Mouse (Mus musculus) heart, embryonic 12.5 days (tissue): ENCODE results near the gene Arhgef33. TPM values are rescaled to one million over a fixed set of nuclear protein-coding genes. Genes with fewer than 3 reads are reported as not detected.

Source experiments
- ATAC-seq: fragments of 200-750 bp; cut with Nextera tagmentation; 2 replicates; pipeline ENCODE4 v1.8.0; 2017; ENCODE audit warnings: moderate TSS enrichment, moderate library complexity; ENCODE audit not compliant: insufficient number of reproducible peaks, low FRiP score
- H3K27ac ChIP-seq: fragments of 300-500 bp; sonication (generic); 2 replicates; pipeline ENCODE4 v1.5.1; 2016; ENCODE audit warnings: mild to moderate bottlenecking, moderate library complexity; ENCODE audit not compliant: poor library complexity, severe bottlenecking
- H3K27me3 ChIP-seq: fragments of 300-500 bp; sonication (generic); replicated peaks from 2 replicates; pipeline ENCODE4 v1.6.1; 2016; ENCODE audit warnings: mild to moderate bottlenecking, moderate library complexity
- H3K36me3 ChIP-seq: fragments of 300-500 bp; sonication (generic); 2 replicates; pipeline ENCODE4 v1.6.1; 2016; ENCODE audit warnings: mild to moderate bottlenecking, moderate library complexity
- H3K4me1 ChIP-seq: fragments of 300-500 bp; sonication (generic); replicated peaks from 2 replicates; pipeline ENCODE4 v1.6.1; 2016; ENCODE audit warnings: mild to moderate bottlenecking
- H3K4me2 ChIP-seq: fragments of 300-500 bp; sonication (generic); 2 replicates; pipeline ENCODE4 v1.6.1; 2016; ENCODE audit warnings: mild to moderate bottlenecking, moderate library complexity
- H3K4me3 ChIP-seq: fragments of 300-500 bp; sonication (generic); 2 replicates; pipeline ENCODE4 v1.5.1; 2016; ENCODE audit warnings: mild to moderate bottlenecking
- H3K9ac ChIP-seq: fragments of 300-500 bp; sonication (generic); 2 replicates; pipeline ENCODE4 v1.6.1; 2016; ENCODE audit warnings: mild to moderate bottlenecking, moderate library complexity
- H3K9me3 ChIP-seq: fragments of 300-500 bp; sonication (generic); replicated peaks from 2 replicates; pipeline ENCODE4 v1.6.1; 2016; ENCODE audit warnings: mild to moderate bottlenecking, moderate library complexity
- whole genome bisulfite sequencing: fragments of 180-500 bp; shearing (Covaris S2); methylation state at CpG from one replicate; pipeline ENCODE4 v1.1.7; 2016; 5-methylcytosine and 5-hydroxymethylcytosine counted together
- polyA plus RNA-seq: library from polyadenylated mRNA; unstranded; fragments of >200 nt; fragmentation: Nextera tagmentation; extraction: Ambion mirVana; gene quantifications from 2 replicates; pipeline ENCODE4 v1.2.1, GENCODE M21; 2016

Arhgef33 gene
- polyA plus RNA-seq, 1 experiment from 2014 or later: 2.2 TPM

DNA sequence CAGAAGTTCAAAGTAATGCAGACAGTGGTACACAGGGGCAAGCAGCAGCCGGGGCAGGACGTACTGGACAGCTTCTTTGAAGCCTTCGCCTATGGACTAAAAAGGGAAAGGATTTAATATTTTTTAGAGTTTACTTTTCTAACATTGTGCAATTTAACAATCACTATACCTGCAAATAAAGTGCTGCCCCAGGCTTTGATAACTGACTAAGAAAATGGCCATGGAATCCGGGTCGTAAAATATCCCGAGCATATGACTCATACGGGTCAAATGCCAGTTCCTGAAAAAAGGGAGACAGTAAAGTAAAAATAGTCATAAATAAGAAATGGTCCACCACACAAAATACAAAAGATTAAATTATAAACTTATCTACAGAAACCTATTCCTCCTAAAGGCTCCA lies 138.2 kb downstream of the Arhgef33 start:
- Histone ChIP-seq H3K4me2 (no peak overlapping the region), H3K9me3 (no peaks in the 10 kb centered on the region), H3K27ac (no peak overlapping the region), H3K9ac (no peak overlapping the region), H3K4me3 (no peak overlapping the region), H3K4me1 (no peaks in the 10 kb centered on the region), H3K27me3 (no peaks in the 10 kb centered on the region), H3K36me3 (peaks cover 64% of the 10 kb centered on the region)
- 91% methylated on average over 7 of the region's 7 CpGs for WGBS
- no peak for ATAC-seq

DNA sequence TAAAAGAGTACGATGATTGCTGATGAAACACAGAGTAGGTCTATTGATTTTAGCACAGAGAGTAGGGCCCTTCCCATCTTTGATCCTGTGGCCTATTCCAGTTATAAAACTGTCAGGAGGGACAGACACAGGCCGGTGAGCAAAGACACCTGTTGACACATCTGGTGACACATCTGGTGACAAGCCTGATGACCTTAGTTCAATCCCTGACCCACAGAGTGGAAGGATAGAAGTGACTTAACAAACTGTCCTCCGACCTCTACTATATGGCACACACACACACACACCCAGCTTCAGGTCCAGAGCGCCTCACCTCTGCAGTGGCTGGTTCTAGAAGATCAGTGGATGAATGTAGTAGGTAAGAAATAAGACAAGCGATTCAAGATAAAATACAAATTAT lies 139.3 kb downstream of the Arhgef33 start:
- H3K36me3 ChIP-seq: peaks cover 64% of the 10 kb centered on the region
- ATAC-seq: no peak

More for the DNA sequence above, 139.3 kb downstream of the Arhgef33 start:
- Histone ChIP-seq H3K9ac (no peak overlapping the region), H3K4me1 (no peaks in the 10 kb centered on the region), H3K4me3 (no peak overlapping the region), H3K27ac (no peak overlapping the region), H3K9me3 (no peaks in the 10 kb centered on the region), H3K4me2 (no peak overlapping the region), H3K27me3 (no peaks in the 10 kb centered on the region)
- WGBS: 84% methylated on average over 5 of the region's 5 CpGs

Other genes with a start within 250 kb of the Arhgef33 start
- gene Hnrnpll, start 245.1 kb upstream of the Arhgef33 start, polyA plus RNA-seq: 60.6 and 63.5 TPM in 2 replicates
- 10.0 TPM in 2 replicates for gene Galm, start 179.9 kb upstream of the Arhgef33 start, polyA plus RNA-seq
- 349 and 357 TPM in 2 replicates for gene Srsf7, start 100.1 kb upstream of the Arhgef33 start, polyA plus RNA-seq
- gene Ttc39d, start 99.9 kb upstream of the Arhgef33 start, polyA plus RNA-seq: 0.06 and 0.15 TPM in 2 replicates
- gene Gemin6, start 83.0 kb upstream of the Arhgef33 start, polyA plus RNA-seq: 25.8 and 27.4 TPM in 2 replicates
- 16.5 and 17.2 TPM in 2 replicates for gene Morn2, start 17.2 kb upstream of the Arhgef33 start, polyA plus RNA-seq
- 13.7 and 13.8 TPM in 2 replicates for gene Dhx57, start 16.9 kb upstream of the Arhgef33 start, polyA plus RNA-seq
- gene Gm10190, start 66.1 kb downstream of the Arhgef33 start, polyA plus RNA-seq: 1.1 and 2.4 TPM in 2 replicates
- 4.8 and 5.4 TPM in 2 replicates for gene Sos1, start 173.0 kb downstream of the Arhgef33 start, polyA plus RNA-seq